Mouse (Mus musculus) erythroblast, adult 5-6 weeks (primary cell): Measurements from ENCODE around the gene Tox3. TPM values are rescaled to one million over a fixed set of nuclear protein-coding genes. Genes with fewer than 3 reads are reported as not detected.

Experiments used
- ATAC-seq: replicated peaks from 2 replicates; pipeline ENCODE4 v1.8.0; 2016; ENCODE audit warnings: moderate number of reproducible peaks, mild to moderate bottlenecking, moderate TSS enrichment, inconsistent platforms; ENCODE audit not compliant: poor library complexity, low FRiP score, severe bottlenecking
- total RNA-seq, 2 experiments: library from RNA; stranded (forward) in 1 of 2; stranded (reverse) in 1 of 2; fragments of 150-400 nt in 1 of 2; fragments of 200-764, 138-1000 nt in 1 of 2; gene quantifications; 2 replicates each; pipeline versions ENCODE4 v1.2.3 to v1.2.4; 2015 to 2017; ENCODE audit warnings: low replicate concordance in 2 of 2

The Tox3 gene
- total RNA-seq, 2 experiments from 2014 or later: not detected

GRCm38 (mm10) chr8:90245187-90245586 is 103.0 kb downstream of the Tox3 start:
- ATAC-seq: no peak

GRCm38 (mm10) chr8:90244458-90245145 is 103.5 kb downstream of the Tox3 start:
- ATAC-seq: no peak

- no peak for ATAC-seq
Measured at GRCm38 (mm10) chr8:90243957-90244356, 104.2 kb downstream of the Tox3 start.

GRCm38 (mm10) chr8:90242351-90242750 is 105.8 kb downstream of the Tox3 start:
- ATAC-seq: no peak

GRCm38 (mm10) chr8:90241461-90241860 is 106.7 kb downstream of the Tox3 start:
- ATAC-seq: no peak

- no peak for ATAC-seq
Measured at GRCm38 (mm10) chr8:90232501-90232900, 115.6 kb downstream of the Tox3 start.

- no peak for ATAC-seq
Measured at GRCm38 (mm10) chr8:90224172-90224571, 124.0 kb downstream of the Tox3 start.

- ATAC-seq: no peak
Measured at GRCm38 (mm10) chr8:90209105-90210037, 138.8 kb downstream of the Tox3 start.
